Mouse (Mus musculus) adrenal gland, adult 10 weeks (tissue): ENCODE measurements around the gene Cldn34b3. TPM values are rescaled to one million over a fixed set of nuclear protein-coding genes. Genes with fewer than 3 reads are reported as not detected.

Experiments
- polyA plus RNA-seq: library from polyadenylated mRNA; stranded (reverse); fragments of 350-450 nt; fragmentation: Illumina TruSeq; extraction: RNeasy Lipid Tissue Mini Kit (QIAGEN cat#74804); gene quantifications from one replicate; pipeline ENCODE4 v1.2.3, GENCODE M21; 2014; ENCODE audit warnings: low read depth, low replicate concordance

Gene Cldn34b3
- not detected for polyA plus RNA-seq

GRCm38 (mm10) chrX:76264004-76264403 lies at the start of gene Cldn34b3:
Gene Cldn34b3 (plus strand): TSS chrX:76264304.

Other genes with a start within 250 kb of the Cldn34b3 start
- not detected for gene Cldn34b4, start 129.0 kb downstream of the Cldn34b3 start, polyA plus RNA-seq